Mouse (Mus musculus) cortical plate, adult 2 months (tissue): Measurements from ENCODE around the gene Snx15.

Source experiments
- CTCF ChIP-seq: fragments of 200-500 bp; IDR thresholded peaks from 2 replicates; pipeline ENCODE4 v1.5.1; 2011; ENCODE audit warnings: mild to moderate bottlenecking, control low read depth, low read length; ENCODE audit not compliant: insufficient read depth; ENCODE audit errors: extremely low read depth
- POLR2A ChIP-seq: fragments of 200-500 bp; IDR thresholded peaks from 2 replicates; pipeline ENCODE4 v1.6.1; 2011; ENCODE audit warnings: mild to moderate bottlenecking, low read length, control low read depth; ENCODE audit not compliant: insufficient read depth; ENCODE audit errors: extremely low read depth

GRCm38 (mm10) chr19:6117346-6117985 is 10.6 kb downstream of the Snx15 start:
- TF ChIP-seq CTCF (no peak), POLR2A (no peak)
